Mouse (Mus musculus) heart, adult 9 months (tissue): ENCODE measurements around the gene Mmp14.
A peak's percentile ranks its signal among the peaks of the same experiment; 100 is the strongest.

Source experiments
- DNase-seq, 2 experiments: peaks; one replicate each; pipeline ENCODE4 v3.0.0; 2022; ENCODE audit warnings: low spot score in 2 of 2

The Mmp14 gene

GRCm38 (mm10) chr14:54433941-54434531, 2.6 kb downstream of the Mmp14 start:
- no peak for DNase-seq

- DNase-seq, result no peak
Observed at GRCm38 (mm10) chr14:54435194-54435918, 3.9 kb downstream of the Mmp14 start.

- no peak for DNase-seq
Observed at GRCm38 (mm10) chr14:54439155-54439554, 7.7 kb downstream of the Mmp14 start.

- DNase-seq, result no peak
Observed at GRCm38 (mm10) chr14:54439610-54440009, 8.2 kb downstream of the Mmp14 start.

GRCm38 (mm10) chr14:54440538-54440937, 9.1 kb downstream of the Mmp14 start:
- DNase-seq, result no peak

GRCm38 (mm10) chr14:54441365-54441764, 10.0 kb downstream of the Mmp14 start:
- DNase-seq, result no peak

- no peak for DNase-seq
Observed at GRCm38 (mm10) chr14:54442548-54442947, 11.1 kb downstream of the Mmp14 start.

- peak; percentile 50 to 60 for DNase-seq
Observed at GRCm38 (mm10) chr14:54443196-54443595, 11.8 kb downstream of the Mmp14 start.

GRCm38 (mm10) chr14:54443712-54444618, 12.6 kb downstream of the Mmp14 start:
- peak; percentile 83 to 86 for DNase-seq

GRCm38 (mm10) chr14:54445476-54445875, 14.1 kb downstream of the Mmp14 start:
- DNase-seq, result no peak

- no peak for DNase-seq
Observed at GRCm38 (mm10) chr14:54453566-54453965, 22.2 kb downstream of the Mmp14 start.

GRCm38 (mm10) chr14:54454669-54455528, 23.5 kb downstream of the Mmp14 start:
- no peak for DNase-seq

GRCm38 (mm10) chr14:54457907-54458569, 26.6 kb downstream of the Mmp14 start:
- DNase-seq, result no peak

GRCm38 (mm10) chr14:54462146-54462545, 30.7 kb downstream of the Mmp14 start:
- no peak for DNase-seq

GRCm38 (mm10) chr14:54463108-54463958, 31.9 kb downstream of the Mmp14 start:
- no peak for DNase-seq

- peak; percentile 86 to 87 for DNase-seq
Observed at GRCm38 (mm10) chr14:54463959-54464292, 32.5 kb downstream of the Mmp14 start, which contains the start of gene Lrp10. Lrp10 (plus strand) TSS chr14:54464137.

- DNase-seq, result peak; percentile 68 to 70
Observed at GRCm38 (mm10) chr14:54464293-54465005, 33.0 kb downstream of the Mmp14 start.

- DNase-seq, result no peak
Observed at GRCm38 (mm10) chr14:54471467-54471866, 40.1 kb downstream of the Mmp14 start.

GRCm38 (mm10) chr14:54472671-54473070, 41.3 kb downstream of the Mmp14 start:
- no peak for DNase-seq
